Mouse (Mus musculus) adrenal gland, adult (tissue): ENCODE data around the gene Tmem150b.

Source experiments
- DNase-seq, 2 experiments: peaks; one replicate each; pipeline ENCODE4 v3.0.0; 2022 to 2023; ENCODE audit warnings: low spot score in 1 of 2; ENCODE audit not compliant: inconsistent age in 2 of 2

Gene Tmem150b

GRCm38 (mm10) chr7:4732968-4733392 lies 7.9 kb upstream of the Tmem150b start:
- peak; percentile 30 to 73 for DNase-seq

GRCm38 (mm10) chr7:4731090-4731489 lies 6.0 kb upstream of the Tmem150b start:
- no peak for DNase-seq

GRCm38 (mm10) chr7:4724359-4724758 lies 690 bp downstream of the Tmem150b start:
- DNase-seq: no peak

- peak in 1 of 2 experiments; percentile 67 for DNase-seq
These were observed 1.5 kb downstream of the Tmem150b start for GRCm38 (mm10) chr7:4723508-4723907.

- no peak for DNase-seq
These were observed 5.8 kb downstream of the Tmem150b start for GRCm38 (mm10) chr7:4719276-4719675.

- DNase-seq: no peak
These were observed 8.1 kb downstream of the Tmem150b start for GRCm38 (mm10) chr7:4716955-4717354.

GRCm38 (mm10) chr7:4712594-4712993 lies 12.5 kb downstream of the Tmem150b start:
- no peak for DNase-seq

GRCm38 (mm10) chr7:4705098-4705497 lies 20.0 kb downstream of the Tmem150b start:
- DNase-seq: peak; percentile 51 to 83

- DNase-seq: no peak
These were observed 21.9 kb downstream of the Tmem150b start for GRCm38 (mm10) chr7:4703195-4703594.

GRCm38 (mm10) chr7:4702334-4702733 lies 22.7 kb downstream of the Tmem150b start:
- no peak for DNase-seq

- DNase-seq: no peak
These were observed 32.0 kb downstream of the Tmem150b start for GRCm38 (mm10) chr7:4693004-4693403.

- no peak for DNase-seq
These were observed 33.9 kb downstream of the Tmem150b start for GRCm38 (mm10) chr7:4690951-4691653.

GRCm38 (mm10) chr7:4690387-4690786 lies 34.7 kb downstream of the Tmem150b start, which contains the start of gene Brsk1:
Gene Brsk1 (plus strand): TSS chr7:4690604.
- peak; percentile 66 to 84 for DNase-seq

- DNase-seq: peak; percentile 98 to 99
These were observed 40.2 kb downstream of the Tmem150b start, which contains the start of gene Hspbp1 for GRCm38 (mm10) chr7:4684632-4685417. Gene Hspbp1 (minus strand): TSS chr7:4685068.

- peak in 1 of 2 experiments; percentile 40 for DNase-seq
These were observed 40.8 kb downstream of the Tmem150b start for GRCm38 (mm10) chr7:4684203-4684602.

GRCm38 (mm10) chr7:4683307-4683706 lies 41.7 kb downstream of the Tmem150b start:
- DNase-seq: no peak

GRCm38 (mm10) chr7:4675200-4675599 lies 49.8 kb downstream of the Tmem150b start:
- DNase-seq: no peak

- DNase-seq: no peak
These were observed 50.8 kb downstream of the Tmem150b start for GRCm38 (mm10) chr7:4674114-4674731.

- DNase-seq: peak; percentile 64 to 87
These were observed 53.1 kb downstream of the Tmem150b start for GRCm38 (mm10) chr7:4671956-4672355.

- peak in 1 of 2 experiments; percentile 70 for DNase-seq
These were observed 54.3 kb downstream of the Tmem150b start for GRCm38 (mm10) chr7:4670655-4671255.

GRCm38 (mm10) chr7:4669156-4669555 lies 55.9 kb downstream of the Tmem150b start:
- peak in 1 of 2 experiments; percentile 75 for DNase-seq
